Mouse (Mus musculus): ENCODE data around the gene Mrpl18.
"Not testable (repeated sequence)": the region's sequence is repeated elsewhere in the genome, so short reads cannot be mapped to it uniquely, and the experiment has no call there.

Mrpl18 gene

GRCm38 (mm10) chr17:12915881-12916583, at the start of gene Mrpl18:
Mrpl18 (minus strand) TSS chr17:12916345.
- DNase-seq: peak; percentile 98

GRCm38 (mm10) chr17:12963476-12963875, 47.3 kb upstream of the Mrpl18 start:
- DNase-seq: no peak

- DNase-seq: peak; percentile 94
Measured at GRCm38 (mm10) chr17:12960331-12960873, 44.3 kb upstream of the Mrpl18 start, which contains the start of gene Acat2. Acat2 (minus strand) TSS chr17:12960747.

GRCm38 (mm10) chr17:12959377-12959776, 43.2 kb upstream of the Mrpl18 start:
- not testable (repeated sequence) for DNase-seq

GRCm38 (mm10) chr17:12956664-12957063, 40.5 kb upstream of the Mrpl18 start:
- DNase-seq: no peak

- no peak for DNase-seq
Measured at GRCm38 (mm10) chr17:12949669-12950068, 33.5 kb upstream of the Mrpl18 start.

- DNase-seq: no peak
Measured at GRCm38 (mm10) chr17:12942459-12943162, 26.5 kb upstream of the Mrpl18 start.

GRCm38 (mm10) chr17:12941543-12942260, 25.6 kb upstream of the Mrpl18 start:
- DNase-seq: no peak

- DNase-seq: no peak
Measured at GRCm38 (mm10) chr17:12940151-12940805, 24.1 kb upstream of the Mrpl18 start, which contains the start of gene Acat3. Acat3 (minus strand) TSS chr17:12940600.

GRCm38 (mm10) chr17:12939377-12940148, 23.4 kb upstream of the Mrpl18 start:
- DNase-seq: not testable (repeated sequence)

- no peak for DNase-seq
Measured at GRCm38 (mm10) chr17:12938077-12938476, 21.9 kb upstream of the Mrpl18 start.

GRCm38 (mm10) chr17:12937412-12937970, 21.3 kb upstream of the Mrpl18 start:
- DNase-seq: no peak

GRCm38 (mm10) chr17:12935719-12936118, 19.6 kb upstream of the Mrpl18 start:
- DNase-seq: no peak

- DNase-seq: not testable (repeated sequence)
Measured at GRCm38 (mm10) chr17:12931576-12931975, 15.4 kb upstream of the Mrpl18 start.

- no peak for DNase-seq
Measured at GRCm38 (mm10) chr17:12925703-12926180, 9.6 kb upstream of the Mrpl18 start.

- DNase-seq: no peak
Measured at GRCm38 (mm10) chr17:12925001-12925400, 8.9 kb upstream of the Mrpl18 start.

- no peak for DNase-seq
Measured at GRCm38 (mm10) chr17:12921073-12921472, 4.9 kb upstream of the Mrpl18 start.

- peak; percentile 37 for DNase-seq
Measured at GRCm38 (mm10) chr17:12916588-12917380, 639 bp upstream of the Mrpl18 start.

GRCm38 (mm10) chr17:12915488-12915880, 661 bp downstream of the Mrpl18 start, which contains the start of gene Tcp1:
Tcp1 (plus strand) TSS chr17:12915701.
- DNase-seq: no peak

- no peak for DNase-seq
Measured at GRCm38 (mm10) chr17:12910391-12910790, 5.8 kb downstream of the Mrpl18 start.

Measured in lung, postnatal 14 days (tissue).